Mouse (Mus musculus) B cell, adult 62 days (primary cell): Measurements from ENCODE around the gene Gm45799. TPM values are rescaled to one million over a fixed set of nuclear protein-coding genes. Genes with fewer than 3 reads are reported as not detected.

Source experiments
- total RNA-seq: library from RNA; stranded (reverse); gene quantifications from 4 replicates; pipeline ENCODE4 v1.2.4, GENCODE M21; 2023

Gm45799 gene
- 12.0 to 22.1 TPM (median 16.1 TPM) in 4 replicates for total RNA-seq

GRCm38 (mm10) chr7:105640233-105640893 is at the start of gene Gm45799, which contains the start of gene Arfip2:
Gene Gm45799 (plus strand): TSS chr7:105640552.
Gene Arfip2 (minus strand): TSS chr7:105640416.

DNA sequence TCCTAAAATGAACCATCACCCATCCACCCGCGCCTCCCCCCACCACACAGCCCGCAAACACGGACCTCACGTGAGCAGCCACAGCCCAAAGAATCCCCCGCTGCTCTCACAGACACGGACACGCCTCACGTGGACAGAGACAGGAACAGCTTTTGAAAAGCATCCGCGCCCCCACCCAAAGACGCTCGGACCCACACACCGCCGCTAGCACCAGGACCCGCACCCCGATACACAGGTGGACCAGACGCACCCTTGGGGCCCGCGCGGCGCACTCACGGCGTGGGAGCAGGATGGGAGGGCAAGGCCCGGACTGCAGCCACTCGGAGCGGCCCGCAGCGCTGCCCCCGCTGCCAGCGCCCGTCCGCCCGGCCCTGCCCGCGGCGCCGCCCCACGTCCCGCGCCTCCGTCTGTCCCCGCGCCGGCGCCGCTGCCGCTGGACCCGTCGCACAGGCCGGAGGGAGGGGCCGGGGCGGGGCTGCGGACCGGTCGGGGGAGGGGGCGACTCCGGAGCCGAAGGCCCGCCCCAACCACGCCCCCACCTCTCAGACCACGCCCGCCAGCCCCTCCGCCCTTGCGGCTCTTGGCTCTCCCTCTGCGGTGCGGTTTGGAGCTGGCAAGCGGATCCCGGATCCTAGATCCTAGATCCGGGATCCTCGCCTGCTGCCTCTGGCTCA is 7.1 kb upstream of the Gm45799 start, which contains the start of gene Trim3:
TSS of gene Trim3 (minus strand) at position 445 of the 674 bp plus-strand sequence.

DNA sequence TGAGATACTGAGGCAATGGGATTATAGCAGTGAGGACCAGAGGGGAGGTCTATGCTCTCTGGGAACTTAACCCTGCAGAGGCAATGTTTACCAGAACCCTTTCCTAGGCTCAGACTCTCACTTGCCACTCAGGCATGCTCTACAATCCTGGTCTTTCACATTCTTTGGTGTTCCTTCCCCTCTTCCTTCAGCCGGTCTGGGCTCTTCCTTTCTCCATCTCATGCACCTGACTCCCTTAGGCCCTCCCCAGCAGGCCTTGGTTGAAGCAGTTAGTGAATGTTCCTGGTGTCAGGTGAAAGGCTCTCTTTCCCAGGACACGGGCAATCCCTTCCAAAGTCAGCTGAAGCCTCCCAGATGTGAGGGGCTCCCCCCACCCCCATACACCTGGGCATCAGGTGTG is 596 bp upstream of the Gm45799 start, which contains the start of gene Timm10b:
TSS of gene Timm10b (plus strand) at position 301 of the 400 bp plus-strand sequence.

DNA sequence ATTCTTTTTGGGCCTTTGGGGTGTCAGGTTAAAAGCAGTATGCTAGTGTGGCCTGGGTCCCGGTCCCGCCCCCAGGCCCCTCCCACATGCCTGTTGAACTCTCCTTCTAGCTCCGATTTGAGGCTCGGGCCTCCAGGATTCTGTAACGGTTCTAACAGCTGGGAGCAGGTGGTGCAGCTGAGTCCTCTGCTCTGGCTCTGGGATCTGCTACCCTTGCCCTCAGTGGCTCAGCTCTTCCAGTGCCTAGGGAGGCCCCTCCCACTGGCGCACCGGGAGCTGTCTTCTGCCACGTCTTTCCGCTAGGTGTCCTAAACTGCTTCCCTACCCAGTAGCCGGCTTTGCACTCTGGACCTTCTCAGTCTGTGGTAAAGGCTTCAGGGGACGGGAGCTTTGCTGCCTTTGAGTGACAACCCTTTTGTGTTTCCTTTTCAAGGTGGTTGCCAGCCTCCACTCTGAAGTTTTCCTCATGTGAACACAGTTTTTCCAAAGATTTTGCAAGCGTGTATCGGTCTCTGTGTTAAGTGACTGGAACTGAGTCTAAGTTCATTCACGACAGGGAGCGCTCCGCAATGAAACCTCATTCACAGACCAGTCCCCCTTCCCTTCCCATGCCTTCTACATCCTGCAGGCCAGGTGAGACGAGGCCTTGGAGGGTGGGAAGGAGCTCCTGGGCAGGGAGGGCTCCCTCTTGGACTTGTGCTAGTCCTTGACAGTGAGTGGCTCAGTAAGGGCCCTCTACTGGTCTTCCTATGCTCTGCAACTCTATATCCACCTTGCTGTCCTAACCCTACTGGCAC is 10.5 kb downstream of the Gm45799 start, which contains the start of gene Dnhd1:
TSS of gene Dnhd1 (plus strand) at position 189 of the 797 bp plus-strand sequence.

Other genes starting within 250 kb of the Gm45799 start
- 41.6 to 49.6 TPM (median 42.6 TPM) in 4 replicates for gene Fam160a2, start 240.5 kb upstream of the Gm45799 start, total RNA-seq
- gene Cnga4, start 236.0 kb upstream of the Gm45799 start, total RNA-seq, result not detected in 4 replicates
- not detected in 4 replicates for gene Cckbr, start 214.8 kb upstream of the Gm45799 start, total RNA-seq
- not detected in 4 replicates for gene Cavin3, start 158.3 kb upstream of the Gm45799 start, total RNA-seq
- 20.3 to 24.9 TPM (median 21.6 TPM) in 4 replicates for gene Smpd1, start 86.2 kb upstream of the Gm45799 start, total RNA-seq
- 3.0 to 6.0 TPM (median 4.4 TPM) in 4 replicates for gene Apbb1, start 58.9 kb upstream of the Gm45799 start, total RNA-seq
- gene Hpx, start 40.4 kb upstream of the Gm45799 start, total RNA-seq, result 0.39 TPM in 2 of 4 replicates, not detected in the others
- gene Trim3, start 7.0 kb upstream of the Gm45799 start, total RNA-seq, result 28.5 to 33.7 TPM (median 31.1 TPM) in 4 replicates
- gene Timm10b, start 496 bp upstream of the Gm45799 start, total RNA-seq, result 44.7 to 62.5 TPM (median 54.4 TPM) in 4 replicates
- gene Arfip2, start 136 bp upstream of the Gm45799 start, total RNA-seq, result 35.4 to 45.7 TPM (median 40.0 TPM) in 4 replicates
- 8.4 to 11.3 TPM (median 8.9 TPM) in 4 replicates for gene Dnhd1, start 10.3 kb downstream of the Gm45799 start, total RNA-seq
- gene Ilk, start 96.0 kb downstream of the Gm45799 start, total RNA-seq, result 72.5 to 84.4 TPM (median 74.9 TPM) in 4 replicates
- 21.2 to 29.2 TPM (median 24.9 TPM) in 4 replicates for gene Rrp8, start 96.8 kb downstream of the Gm45799 start, total RNA-seq
- 194 to 205 TPM (median 201 TPM) in 4 replicates for gene Taf10, start 103.8 kb downstream of the Gm45799 start, total RNA-seq
- 73.9 to 93.1 TPM (median 76.4 TPM) in 4 replicates for gene Tpp1, start 111.7 kb downstream of the Gm45799 start, total RNA-seq
- gene Dchs1, start 147.1 kb downstream of the Gm45799 start, total RNA-seq, result not detected in 4 replicates
- gene Mrpl17, start 170.5 kb downstream of the Gm45799 start, total RNA-seq, result 40.1 to 62.5 TPM (median 46.6 TPM) in 4 replicates